Mouse (Mus musculus) thymus, postnatal 25 days (tissue): ENCODE measurements at regions not wholly inside any gene's neighbourhood (a gene's known extent, or its start where the extent isn't known, plus 50 kb on each side); places are given as distances from the start of the nearest gene placed in this dataset.

Experiments used
- DNase-seq: peaks from one replicate; pipeline ENCODE4 v3.0.0; 2022

DNA sequence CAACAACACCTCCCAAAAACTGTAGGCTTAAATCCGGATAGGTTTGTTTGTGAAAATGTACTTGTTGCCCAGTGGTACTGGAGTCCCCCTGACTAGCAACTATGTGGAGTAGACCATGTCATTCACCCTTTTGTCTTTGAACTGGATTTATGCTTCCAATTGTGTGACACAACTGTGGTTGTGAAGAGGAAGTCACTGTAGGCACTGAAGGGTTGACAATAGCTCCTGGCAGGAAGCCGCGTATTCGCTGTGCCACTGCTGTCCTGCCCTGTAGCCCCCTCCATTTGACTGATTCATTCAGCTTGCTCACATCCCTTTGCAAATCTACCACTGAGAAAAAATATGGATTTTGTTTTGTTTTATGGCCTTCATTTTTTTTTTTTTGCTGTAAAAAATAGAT, 353.9 kb downstream of the Btg1 start:
- no peak for DNase-seq

DNA sequence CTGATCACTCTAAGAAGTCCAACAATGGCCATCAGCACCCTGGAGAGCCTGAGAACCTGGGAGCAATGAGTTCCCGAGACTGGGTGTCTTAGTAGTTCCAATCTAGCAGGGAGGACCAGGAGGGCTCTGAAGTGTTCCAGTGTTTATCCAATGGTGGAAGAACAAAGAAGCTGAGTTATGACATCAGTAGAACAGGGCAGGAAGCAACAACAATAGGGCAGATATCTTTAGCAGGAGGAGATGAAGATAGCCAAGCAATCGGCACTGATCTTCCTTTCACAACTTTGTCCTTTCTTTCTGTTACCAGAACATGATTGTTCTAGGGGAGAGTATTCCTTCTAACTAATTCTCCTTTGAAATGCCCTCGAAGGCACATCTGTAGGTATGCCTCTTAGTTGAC, 355.0 kb downstream of the Btg1 start:
- no peak for DNase-seq

DNA sequence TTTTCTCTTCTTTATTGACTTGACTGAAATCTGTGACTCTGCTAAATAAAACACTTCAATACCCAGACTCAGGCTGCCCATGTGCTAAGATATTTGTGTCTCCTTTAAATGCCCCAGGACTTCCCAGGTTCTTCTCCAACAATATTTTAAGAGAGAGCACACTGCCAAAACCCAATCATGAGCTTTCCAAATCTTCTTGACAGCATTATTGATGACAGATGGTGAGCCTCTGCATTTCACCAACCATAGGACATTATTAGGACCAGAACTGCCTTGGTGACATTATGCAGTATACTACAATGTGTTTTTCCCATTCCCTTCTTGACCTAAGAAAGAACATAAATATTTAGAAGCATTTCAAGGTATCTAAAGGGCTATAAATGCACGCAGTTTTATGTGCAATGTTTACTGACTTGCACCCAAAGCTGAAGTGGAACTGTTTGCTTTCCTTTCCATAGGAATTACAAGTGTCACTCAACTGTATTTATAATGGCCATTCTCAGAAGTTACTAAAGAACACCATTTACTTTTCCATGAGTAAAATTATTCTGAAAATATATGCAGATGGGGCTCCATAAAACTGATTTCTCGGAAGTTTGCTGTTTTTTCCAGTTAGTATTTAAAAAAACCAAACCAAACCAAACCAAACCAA, 357.6 kb downstream of the Btg1 start:
- DNase-seq = no peak

DNA sequence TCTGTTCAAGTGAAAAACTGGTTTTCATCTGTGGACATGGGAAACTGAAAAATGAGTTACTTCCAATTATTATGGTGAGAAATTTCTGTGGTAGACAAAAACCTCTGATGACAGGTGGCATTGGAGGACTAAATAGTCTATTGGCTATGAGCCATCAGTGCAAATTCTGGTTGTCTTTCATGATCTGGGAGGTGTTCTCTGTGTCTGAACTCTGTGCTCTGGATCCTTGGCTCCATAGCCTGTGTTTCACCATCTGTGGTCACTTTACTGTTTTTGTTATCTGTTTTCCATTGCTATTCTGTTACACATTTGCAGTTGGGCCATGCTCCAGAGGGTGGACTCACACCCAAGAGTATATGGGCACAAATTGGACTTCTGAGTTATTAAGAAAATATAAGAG, 359.9 kb downstream of the Btg1 start:
- no peak for DNase-seq

DNA sequence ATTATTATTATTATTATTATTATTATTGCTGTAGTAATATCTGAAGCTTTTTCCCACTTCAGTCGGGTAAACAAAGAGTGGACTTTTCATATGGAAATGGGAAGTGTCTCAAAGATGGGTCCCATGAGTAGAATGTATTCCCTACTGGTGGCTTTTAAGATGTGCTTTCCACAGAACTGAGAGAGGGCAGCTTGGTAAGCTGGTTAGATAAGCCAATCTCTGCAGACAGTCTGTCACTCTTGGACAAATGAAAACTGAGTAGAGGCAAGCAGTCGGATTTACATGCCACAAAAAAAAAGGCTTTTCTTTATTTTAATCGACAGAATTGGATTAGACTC, 363.7 kb downstream of the Btg1 start:
- DNase-seq = no peak

DNA sequence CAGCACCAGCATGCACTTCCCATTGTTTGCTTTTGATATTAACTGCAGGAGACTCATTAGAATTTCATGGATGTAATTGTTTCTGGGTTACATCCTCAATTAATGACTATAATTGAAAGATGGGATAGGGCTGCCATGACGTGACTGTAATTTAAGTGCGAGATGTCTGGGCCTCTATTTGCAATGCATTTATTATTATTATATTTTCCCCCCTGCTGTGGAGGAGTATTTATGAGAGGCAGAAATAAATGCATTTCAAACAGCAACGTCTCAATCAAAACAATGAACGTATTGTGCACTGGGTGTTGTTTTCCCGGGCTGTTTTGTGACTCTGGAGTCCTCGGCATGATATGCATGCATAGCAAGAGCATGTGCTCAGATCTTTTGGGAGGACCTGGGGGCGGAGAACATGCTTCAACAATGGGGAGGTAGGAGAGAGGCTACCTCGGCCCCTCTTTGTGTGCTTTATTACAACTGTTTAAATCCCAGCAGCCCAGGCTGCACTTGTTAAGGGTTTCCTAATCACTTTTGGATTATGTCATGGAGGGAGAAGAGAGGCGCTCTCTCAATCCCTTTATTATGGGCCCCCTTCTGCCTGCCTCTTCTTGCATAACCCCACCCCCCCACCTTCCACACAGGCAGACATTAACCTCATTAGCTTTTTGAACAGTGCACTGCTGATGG, 364.2 kb downstream of the Btg1 start:
- no peak for DNase-seq

DNA sequence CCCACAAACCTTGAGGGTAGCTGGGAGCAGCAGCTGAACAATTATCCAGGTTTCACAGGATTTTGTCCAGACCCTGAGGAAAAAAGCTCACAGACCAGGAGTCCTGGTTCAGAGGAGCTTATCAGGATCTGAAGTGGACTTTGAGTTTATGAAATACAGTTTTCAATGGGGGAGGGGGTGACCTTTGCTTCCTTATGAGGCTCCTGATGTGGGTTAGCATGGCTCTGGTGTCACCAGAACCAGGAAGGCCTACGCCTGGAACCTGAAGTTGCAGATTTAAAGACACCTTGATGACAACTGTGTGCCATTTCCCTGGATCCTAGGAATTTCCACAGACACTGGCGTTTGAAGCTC, 364.7 kb downstream of the Btg1 start:
- DNase-seq = no peak

DNA sequence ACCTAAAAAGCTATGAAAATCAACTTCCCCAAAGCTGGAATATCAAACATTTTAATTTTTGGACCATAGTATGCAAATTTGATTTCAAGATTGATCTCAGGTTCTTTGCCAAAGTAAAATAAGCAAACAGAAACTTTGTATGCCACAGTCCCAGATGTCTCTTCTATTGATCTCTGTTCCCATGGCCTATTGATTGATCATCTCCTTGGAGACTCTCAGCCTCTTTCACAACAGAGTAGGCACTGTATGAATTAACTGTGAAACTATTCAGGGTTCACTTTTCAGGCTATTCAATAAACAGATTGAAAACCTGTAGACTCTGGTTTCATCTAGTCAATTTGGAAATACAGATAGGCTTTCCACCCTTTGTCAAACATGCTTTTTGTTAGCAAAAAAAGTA, 384.1 kb downstream of the Btg1 start:
- no peak for DNase-seq

DNA sequence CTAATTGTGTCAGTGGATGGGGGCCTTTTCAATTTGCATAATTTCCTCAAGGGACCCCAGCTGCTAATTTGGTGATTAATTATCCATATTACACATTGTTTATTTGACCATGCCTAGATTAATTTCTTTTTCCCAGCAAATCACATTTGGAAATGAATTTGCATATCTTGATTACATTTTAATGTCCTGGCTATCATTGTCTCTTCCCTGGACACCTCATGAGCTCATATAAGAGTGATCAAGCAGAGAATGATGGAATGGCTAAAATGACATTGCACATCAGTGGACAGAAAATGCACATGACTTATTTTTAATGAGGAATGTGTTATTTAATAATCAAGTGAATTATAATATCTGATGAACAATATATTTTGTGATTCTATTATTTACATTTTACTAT, 392.1 kb downstream of the Btg1 start:
- DNase-seq = no peak

DNA sequence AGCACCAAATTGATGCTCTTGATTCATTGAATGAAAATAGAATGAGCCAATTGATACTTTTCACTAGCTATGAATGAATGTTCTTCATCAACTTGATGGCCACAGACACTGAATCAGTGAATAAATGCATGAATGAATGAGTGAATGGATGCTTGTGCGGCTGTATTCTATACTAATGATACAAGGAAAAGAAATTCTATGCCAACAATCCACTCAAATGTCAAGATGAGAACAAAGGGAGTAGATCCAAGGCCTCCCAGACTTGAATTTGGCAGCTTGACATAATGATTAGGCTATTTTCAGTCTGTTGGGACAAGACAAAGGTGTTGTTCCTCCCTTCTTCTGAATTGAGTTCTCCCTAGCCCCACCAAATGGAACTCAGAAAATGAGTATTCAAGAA, 393.1 kb downstream of the Btg1 start:
- DNase-seq = no peak

DNA sequence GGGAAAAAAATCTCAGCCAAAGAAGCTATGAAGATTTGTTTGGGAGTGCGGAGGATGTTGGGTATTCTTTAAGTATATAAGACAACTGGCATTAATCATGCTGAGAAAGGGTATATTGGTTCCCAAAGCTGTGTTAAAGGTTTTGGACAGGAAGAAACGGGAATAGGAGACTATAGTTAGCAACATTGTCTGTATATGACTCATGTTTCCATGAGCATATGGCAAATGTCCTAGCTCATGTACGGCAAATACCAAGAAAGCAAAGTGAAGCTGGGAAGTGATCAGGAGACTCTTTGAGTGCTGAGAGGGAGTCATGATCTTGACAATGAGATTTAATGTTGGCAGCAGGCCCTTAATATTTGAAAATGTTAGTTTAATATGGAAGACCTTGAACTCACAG, 401.8 kb downstream of the Btg1 start:
- DNase-seq = no peak

DNA sequence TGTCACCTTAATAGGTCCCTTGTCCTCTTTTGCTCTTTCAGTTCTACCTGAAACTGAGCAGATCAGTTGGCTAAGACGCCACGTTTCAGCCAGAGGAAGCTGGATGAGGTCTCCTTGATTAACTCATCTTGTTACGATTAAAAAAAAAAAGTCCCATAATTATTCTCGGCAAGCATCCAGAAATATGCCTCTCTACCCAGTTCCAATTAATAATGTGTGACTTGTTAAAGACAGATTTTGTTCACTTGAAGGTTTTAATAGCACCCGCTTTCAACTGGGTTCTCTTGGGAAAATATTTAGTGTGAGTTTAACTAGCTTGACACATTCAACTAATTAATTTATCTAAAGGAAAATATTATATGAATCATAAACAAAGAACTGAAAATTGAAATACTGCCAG, 412.0 kb downstream of the Btg1 start:
- no peak for DNase-seq

DNA sequence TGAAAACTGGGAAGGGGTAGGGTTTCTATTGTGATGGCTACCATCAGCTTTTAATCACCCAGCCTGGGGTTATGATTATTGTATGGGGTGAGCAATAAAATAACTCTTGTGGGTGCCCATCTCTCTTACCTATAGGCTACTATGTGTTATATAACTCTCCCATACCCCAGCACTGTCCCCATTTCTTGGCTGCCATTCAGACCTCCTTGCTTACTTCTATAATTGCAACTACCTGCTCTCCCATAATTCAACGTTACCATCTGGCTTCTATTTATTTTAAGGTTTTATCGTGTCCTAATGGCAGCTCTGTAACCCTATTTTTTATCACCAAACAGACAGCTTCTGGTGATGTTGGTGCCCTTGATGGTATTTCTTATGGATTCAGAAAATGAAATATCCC, 414.2 kb downstream of the Btg1 start:
- no peak for DNase-seq

DNA sequence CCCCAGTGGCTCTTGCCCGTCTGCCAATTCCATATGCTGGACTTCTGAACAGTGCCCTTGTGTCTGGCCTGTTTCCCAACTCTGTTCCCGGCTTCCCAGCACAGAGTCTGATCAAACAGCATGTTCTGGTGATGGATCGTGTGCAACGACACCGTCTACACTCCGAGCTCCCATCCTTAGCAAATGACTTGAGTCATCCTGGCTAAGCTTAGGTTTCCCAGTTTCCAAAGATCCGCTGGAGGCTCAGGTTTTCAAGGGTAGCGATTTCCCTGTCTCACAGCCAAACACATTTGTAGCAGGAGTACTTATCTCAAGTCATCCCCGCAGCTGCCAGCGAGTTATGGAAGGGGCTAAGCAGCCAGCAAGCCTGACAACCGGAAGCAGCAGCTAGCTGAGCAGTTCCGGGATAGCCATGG, 418.6 kb downstream of the Btg1 start:
- DNase-seq = no peak

DNA sequence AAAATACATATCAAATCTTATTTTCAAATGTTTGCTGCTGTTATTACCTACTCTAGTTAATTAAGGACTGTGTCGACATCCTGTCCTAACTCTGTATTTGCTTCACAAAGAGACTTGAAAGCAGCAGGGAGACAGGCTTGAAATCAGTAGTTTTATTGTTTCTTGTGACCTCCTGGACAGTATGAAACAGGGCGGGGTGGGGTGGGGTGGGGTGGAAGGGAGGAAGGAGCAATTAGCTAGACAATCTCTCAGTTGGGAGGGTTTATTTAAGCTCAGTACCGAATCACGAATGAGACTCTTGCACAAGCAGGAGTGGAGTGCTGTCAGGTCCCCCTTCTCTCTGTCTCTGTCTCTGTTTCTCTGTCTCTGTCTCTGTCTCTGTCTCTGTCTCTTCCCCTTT, 421.2 kb downstream of the Btg1 start:
- no peak for DNase-seq

DNA sequence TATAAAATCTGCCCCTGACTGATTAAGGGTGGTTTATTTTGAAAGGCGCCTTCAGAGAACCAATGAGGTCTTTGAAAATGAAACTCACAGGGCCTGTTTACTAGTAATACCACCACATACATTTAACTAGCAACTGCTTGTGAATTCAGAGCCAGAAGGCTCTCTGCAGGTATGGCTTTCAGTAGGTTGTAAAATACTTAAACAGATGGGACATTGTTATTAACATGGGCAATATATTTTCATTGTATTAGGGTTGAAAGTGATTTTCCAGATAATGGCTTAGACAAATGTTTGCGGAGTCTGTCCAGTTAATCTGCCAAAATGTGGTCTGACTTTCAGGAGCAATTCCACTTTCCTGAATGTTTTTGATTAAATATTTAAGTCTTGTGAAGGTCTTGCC, 430.8 kb downstream of the Btg1 start:
- DNase-seq = no peak

DNA sequence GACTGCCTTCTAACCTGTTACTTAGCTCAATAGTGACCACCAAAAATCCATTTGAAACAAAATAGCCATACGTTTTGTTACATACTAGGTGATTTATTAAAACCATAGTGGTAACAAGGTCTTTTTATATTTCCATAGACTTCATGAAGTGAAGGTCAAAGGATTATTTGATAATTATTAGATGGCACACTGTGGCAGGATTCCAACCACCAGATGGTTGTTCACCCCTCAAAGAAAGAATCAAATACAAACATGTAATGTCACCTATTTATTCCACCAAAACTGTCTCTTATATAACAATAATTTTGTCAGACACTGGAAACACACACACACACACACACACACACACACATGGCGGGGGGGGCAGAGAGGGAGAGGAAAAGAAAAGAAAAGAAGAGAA, 431.2 kb downstream of the Btg1 start:
- no peak for DNase-seq

DNA sequence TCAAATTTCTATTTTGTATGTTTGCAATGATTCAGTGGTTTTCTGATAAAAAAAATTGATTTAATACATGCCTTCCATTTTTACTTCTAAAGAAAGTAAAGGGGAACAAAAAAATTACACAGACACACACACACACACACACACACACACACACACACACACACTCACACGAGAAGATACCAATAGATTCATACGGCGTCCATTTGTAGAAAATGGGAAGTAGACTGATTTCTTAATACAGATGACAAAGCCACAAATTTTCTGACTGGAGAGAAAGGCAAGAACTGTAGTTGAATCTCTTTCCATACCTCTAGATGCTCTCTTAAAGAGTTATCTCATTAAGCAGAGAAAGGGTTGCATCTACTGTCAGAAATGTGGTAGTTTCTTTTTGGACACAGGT, 424.9 kb upstream of the Dcn start:
- DNase-seq = no peak

DNA sequence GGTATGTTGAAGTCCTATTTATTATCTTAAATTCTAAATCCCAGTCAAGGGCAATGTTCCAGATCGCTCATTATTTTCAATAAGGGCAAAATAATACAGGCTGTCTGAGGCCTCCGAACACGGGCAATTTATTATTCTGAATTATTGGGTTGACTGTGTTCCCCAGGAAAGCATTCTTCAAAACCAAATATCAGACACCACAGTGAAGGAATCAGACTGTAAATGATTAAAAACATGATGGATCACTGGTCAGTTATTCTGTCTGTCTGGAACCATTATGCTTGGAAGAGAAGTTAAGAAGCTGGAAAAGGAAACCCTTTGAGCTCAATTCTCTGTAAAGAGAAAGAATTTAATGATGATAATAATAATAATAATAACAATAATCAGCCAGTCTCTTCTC, 417.4 kb upstream of the Dcn start:
- no peak for DNase-seq

DNA sequence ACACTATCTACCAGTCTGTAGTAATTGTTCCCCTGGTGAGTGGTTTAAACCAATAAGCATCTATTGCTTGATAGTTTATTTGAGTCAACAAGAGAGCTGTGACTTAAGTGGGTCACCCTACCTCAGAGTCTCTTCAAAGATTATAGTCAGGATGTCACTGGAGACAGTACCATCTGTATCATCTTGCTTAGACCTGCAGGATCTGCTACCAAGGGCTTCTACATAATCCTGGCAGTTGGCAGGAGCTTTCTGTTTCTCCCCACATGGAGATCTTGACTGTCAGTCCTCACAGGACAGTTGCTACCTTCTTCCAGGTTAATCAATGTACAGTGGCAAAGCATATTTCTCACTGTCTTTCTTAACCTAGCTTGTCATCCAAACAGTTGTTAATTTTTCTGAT, 414.9 kb upstream of the Dcn start:
- DNase-seq = no peak

DNA sequence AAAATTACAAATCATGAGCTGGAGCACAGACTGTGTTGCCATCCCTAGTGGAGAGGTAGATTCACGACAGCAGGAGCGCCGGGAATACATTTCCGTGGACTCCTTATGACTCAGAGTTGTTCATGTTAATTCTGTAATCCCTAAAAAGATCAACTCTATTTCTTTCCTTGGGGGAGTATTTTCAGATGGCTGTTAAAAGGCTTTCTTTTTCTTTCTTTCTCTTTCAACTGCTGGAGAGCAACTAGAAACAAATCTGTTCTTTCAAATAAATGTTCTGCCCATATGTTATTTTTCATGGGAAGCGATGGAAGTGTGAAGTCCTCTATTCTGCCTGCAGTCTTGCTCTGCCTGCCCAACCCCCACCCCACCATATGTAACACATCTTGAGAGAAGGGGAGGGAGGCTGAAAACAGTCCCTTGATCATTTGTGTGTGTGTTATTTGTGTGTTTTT, 401.4 kb upstream of the Dcn start:
- DNase-seq = no peak

DNA sequence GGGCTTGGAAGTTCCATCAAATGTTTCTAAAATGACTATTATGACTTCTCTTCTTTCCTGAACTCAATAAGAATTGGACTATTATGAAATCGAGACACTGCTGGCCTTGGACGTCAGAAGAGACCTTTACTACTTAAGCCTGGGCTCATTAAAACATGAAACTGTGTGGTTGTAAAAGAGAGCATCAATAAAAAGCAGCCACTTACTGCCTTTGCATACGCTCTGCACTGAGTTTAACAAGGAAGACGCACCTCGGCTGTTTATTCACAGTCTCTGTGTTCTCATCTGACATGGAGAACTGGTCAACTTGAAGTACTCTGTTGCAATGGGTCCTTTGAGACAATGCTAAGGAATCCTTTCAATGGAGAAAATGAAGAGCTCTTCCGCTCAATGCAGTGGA, 399.8 kb upstream of the Dcn start:
- DNase-seq = no peak

DNA sequence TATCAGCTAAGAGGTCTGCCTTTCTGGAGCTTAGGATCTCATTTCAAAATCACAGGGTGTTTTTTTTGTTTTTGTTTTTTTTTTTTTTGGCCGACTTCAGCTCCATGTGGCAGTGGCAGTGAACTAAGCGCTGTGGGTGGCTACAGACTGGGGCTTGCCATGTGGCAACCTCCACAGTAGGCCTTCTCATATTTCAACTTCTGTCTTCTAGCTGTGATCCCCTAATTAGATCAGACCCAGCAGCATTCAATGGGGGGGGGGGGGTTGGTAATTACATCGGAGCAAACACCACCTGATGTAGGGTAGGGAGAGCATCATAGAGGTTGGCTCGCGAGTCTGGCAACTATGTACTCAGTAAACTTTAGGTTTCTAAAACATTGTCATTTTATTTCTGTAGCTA, 392.1 kb upstream of the Dcn start:
- no peak for DNase-seq

DNA sequence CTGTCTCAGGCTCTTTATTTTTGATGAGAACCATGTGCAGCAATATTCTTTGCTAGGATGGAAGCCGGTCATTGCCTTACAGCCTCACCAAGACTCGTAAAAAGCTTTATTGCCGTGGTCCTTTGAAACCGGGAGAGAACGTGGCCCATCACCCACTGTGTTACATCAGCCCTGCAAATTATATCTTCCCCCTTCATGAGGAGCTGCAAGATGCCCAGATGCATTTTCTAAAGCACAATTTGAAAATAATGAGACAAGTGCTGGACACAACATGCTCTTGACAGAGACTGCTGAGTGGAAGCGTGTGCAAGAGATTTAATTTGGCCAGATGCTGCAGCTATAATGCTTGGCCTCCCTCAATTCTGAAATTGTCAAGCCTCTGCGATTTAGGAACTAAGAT, 389.2 kb upstream of the Dcn start:
- DNase-seq = no peak

DNA sequence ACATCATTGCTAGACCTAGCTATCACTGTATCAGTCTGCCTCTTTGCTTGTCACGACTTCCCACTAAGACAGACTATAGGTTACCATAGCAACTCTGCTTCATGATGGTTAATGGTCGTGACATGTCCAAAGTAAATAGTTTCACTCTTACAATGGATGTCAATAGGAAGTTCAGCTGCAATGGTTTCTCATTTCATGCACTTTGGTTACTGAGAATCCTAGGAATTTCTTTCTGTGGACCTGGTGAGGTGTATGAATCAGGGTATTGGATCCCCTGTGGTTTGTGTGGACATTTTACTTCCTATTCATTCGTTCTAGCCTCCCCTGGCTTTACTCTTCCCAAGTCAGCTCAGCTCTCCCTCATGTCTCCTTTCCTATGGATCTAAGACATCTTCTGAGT, 385.5 kb upstream of the Dcn start:
- DNase-seq = no peak

DNA sequence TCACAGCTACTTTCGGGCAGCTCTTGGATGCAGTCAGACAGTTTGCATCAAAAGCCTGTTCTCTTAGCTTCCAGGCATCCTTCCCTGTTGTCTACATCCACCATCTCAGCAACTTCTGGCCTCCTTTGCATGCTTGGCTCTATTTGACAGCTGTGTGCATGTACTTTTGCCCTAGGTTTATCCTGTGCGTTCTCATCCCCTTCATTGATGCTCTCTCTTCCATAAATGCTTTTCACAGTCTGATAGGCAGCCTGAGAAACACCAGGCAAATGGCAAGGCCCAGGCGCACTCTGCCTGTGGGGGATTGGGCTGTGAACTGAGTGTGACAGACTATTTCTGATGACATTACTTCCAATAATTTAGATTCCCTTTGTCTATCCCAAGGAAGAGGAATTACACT, 364.9 kb upstream of the Dcn start:
- no peak for DNase-seq
